Mouse (Mus musculus): ENCODE results near the gene Hoxa10.

Gene Hoxa10

DNA sequence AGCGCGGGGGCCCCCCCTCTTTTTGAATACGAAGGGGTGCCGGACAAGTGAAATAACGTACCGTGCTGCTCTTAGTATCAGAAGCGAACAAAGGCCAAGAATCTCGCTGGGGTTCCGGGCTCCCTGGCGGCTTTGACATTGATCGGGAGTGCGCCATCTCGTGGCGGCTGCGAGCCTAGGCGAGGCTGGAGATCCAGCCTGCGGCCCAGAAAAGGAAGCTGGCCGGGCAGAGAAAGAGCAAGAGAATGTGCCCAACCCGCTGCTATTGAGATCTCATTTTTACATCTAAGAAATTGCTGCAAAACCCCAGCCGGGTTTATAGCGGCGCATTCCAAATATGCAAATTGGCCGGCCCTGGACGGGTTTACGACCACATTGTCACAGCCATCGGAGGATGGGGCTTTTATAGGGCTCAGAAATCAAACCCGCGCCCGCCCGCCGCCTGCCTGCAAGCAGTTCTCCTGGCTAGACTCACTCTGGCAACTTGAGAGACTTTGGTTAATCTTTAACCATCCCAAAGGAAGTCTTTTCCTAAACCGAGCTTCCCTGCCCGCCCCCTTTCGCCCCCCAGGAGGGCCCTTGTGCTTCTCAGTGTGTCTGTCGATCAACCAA, at the start of gene Hoxa10:
Gene Hoxa10 (minus strand): TSS at position 466 of the 612 bp plus-strand sequence.
- peak; percentile 76 to 78 for DNase-seq

DNA sequence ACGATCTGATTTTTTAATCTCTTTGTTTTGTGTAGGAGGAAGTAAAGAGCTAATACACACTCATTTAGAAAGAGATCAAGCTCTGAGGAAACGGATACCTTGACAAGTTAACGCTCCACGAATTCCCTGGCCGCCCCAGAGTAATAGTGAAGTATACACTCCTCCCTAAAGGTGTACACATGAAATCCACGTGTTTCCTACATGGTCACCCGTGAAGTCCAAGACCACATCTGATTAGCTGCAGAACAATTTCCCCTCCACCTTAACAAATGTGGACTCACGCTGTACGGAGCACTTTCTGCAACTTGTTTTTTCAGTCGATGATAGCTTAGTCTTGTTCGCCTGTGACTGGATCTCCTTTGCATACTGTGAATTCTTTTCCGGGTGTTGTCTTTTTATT, 49.5 kb upstream of the Hoxa10 start:
- no peak for DNase-seq

DNA sequence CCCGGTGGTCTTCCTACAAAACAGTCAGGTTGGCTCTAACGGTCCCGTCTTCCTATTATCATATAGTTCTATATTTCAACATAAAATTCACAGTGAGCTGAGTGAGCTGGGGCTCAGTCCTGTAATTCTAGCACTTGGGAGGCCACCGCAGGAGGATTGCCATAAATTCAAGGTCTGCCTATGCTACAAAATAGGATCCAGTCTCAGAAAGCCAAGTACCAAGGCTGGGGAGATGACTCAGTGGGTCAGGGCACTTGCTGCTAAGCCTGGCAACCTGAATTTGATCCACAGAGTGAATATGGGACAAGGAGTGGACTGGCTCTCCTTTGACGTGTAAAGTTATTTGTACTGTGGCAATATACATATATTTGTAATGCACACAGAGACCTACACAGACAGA, 43.2 kb upstream of the Hoxa10 start:
- no peak for DNase-seq

DNA sequence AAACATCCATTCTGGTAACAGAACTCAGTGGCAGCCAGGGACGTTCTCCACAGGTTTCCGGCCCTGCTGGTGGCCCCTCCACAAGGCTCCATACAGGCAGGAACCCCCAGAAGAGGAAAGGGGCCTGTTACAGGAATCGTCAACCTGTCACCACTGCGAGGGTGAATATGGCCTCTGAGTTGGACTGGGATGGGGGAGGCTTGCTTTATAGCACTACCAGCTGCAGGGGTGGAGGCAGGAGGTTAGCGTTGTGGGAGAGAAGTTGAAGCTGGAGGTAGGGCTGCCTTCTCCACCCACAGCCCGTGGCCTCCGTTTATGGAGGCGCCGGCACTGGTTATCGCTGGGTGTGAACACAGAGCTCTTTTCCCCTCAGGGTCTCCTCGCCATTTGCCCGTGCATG, 40.4 kb upstream of the Hoxa10 start:
- DNase-seq = no peak

DNA sequence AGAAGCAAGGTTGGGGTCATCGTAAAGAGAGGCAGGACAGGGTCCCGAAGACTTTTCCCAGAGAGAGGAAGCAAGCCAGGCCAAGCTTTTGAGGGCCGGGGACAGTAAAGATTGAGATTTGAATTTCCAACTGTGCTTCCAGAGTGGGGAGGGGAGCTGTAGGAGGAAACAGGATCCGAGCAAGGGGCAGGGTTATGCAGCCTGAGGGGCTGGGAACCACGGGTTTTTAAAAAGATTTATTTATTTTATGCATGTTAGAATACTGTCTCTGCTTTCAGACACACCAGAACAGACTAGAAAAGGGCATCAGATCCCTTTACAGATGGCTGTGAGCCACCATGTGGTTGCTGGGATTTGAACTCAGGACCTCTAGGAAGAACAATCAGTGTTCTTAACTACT, 36.3 kb upstream of the Hoxa10 start:
- DNase-seq = no peak

- DNase-seq = no peak
Observed at GRCm38 (mm10) chr6:52276382-52276781, 35.7 kb upstream of the Hoxa10 start.

DNA sequence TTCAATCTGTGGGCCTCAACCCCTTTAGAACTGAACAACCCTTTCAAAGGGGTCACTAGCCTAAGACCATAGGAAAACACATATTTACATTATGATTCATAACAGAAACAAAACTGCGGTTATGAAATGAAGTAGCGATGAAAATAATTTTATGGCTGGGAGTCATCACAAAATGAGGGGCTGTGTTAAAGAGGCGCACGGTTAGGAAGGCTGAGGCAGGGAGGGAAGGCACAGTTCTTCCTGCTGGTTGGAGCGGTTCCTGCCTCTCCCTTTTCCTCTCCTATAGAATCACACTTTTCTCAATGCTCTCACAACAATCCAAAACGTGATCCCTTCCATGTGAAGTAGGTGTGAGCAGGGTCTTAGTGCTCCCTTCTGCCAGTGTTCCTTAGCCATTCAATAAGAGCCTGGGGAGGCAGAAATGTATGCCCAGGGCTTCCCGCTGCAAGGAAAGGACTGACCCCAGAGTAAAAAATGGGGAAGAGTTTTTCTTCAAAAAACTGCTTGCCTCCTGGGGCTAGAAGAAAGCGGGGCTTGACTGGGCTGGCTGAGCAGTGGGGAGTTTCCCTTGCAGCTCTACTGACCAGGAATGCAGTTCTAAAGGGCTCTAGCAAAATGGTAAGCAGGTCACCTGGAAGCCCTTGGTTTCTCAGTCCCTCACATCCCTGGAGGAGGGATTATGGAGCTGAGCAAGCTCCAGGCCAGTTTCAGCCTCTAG, 35.1 kb upstream of the Hoxa10 start:
- DNase-seq = no peak

GRCm38 (mm10) chr6:52274576-52274975, 33.9 kb upstream of the Hoxa10 start:
- no peak for DNase-seq

DNA sequence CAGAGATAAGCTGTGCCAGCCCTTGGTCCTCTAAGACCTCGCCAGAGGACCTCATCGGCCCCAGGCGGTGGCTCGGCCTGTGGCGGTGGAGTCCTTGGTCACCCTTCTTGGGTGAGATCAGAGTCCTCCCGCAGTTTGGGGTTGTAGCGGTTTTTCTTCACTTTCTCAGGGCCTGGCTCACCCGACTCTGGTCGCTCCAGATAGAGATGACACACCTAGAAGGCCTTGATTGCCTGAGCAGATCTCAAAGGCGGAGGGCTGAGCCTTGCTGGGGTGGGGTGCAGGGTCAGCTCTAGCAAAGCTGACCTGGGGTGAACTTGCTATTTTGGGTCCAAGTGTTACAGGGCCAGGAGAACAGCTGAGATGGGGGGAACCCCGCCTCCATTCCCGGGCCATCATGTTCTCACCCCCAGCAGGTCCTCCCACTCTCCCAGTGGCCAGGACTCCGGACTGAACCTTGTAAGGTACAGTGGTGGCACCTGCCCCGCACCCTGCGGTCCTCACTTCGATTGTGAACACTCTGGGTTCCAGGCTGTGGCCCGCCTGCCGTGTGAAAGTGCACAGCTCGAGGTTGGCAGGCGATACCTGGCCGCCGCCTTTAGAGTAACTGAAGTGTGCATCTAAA, 33.1 kb upstream of the Hoxa10 start:
- DNase-seq = peak in 1 of 2 experiments; percentile 29

GRCm38 (mm10) chr6:52272766-52273655, 32.4 kb upstream of the Hoxa10 start:
- DNase-seq = no peak

DNA sequence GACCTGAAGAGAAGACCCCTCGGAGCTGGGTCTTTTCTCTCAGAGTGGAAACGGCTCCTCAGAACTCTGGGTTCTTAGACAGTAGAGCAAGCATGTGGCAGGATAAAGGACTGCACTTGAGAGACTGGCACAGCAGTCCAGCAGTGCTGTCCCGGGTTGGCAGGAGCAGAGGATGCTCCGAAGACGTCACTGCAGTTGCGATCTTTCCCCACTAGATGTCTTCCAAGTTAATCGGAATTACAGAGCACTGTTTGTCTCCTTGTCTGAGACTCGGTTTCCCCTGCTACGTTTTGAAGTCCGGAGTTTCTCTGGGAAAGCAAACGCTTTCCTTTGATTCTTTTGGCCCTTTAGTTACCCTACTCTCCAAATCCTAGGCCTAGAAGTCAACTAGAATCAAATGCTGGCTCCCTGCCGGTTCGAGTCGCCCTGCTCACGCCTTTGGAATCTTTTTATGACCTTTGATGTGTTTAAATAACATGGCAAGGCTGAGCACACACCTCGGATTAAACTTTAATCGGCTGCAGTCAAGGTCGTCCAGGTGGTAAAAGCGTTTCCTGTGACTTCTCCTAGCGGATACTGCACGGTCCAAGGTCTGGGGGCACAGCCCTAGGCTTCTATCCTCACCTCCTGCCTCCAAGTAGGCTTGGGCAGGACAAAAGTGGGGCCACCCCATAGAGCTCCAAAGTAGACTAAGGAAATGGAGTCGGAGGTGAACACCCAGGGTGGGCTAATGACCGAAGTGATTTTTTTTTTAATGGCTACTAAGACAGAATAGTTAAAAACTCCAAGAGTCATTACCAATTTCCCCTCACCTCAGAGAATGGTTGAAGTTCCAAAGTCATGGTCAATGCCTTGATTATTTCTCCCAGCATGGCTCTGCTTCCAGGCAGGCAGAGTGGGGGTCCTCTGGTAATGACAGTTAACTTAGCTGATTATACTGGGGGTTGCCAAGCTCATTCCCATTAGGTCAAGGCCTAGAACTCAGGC, 30.1 kb upstream of the Hoxa10 start:
- DNase-seq = peak; percentile 79 to 84

DNA sequence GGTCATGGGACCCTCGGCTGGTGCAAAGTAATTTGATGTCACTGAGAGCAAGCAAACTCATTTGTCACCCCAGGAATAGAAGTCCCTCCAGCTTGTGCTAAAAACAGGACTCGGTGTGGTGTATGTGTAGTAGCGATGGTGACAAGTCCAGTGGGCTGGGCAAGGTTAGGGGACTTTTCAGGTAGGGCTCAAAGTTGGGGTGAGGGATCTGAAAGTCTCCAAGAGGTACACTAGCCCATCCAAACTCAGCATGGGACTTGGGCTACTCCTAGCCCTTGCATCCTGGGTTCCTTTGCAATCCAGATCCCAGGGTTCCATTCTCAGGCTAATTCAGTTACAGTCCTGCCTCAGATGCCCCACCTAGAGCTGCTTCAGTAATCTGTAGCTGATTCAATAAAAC, 28.1 kb upstream of the Hoxa10 start:
- no peak for DNase-seq

- DNase-seq = no peak
Observed at GRCm38 (mm10) chr6:52268341-52268740, 27.7 kb upstream of the Hoxa10 start.

DNA sequence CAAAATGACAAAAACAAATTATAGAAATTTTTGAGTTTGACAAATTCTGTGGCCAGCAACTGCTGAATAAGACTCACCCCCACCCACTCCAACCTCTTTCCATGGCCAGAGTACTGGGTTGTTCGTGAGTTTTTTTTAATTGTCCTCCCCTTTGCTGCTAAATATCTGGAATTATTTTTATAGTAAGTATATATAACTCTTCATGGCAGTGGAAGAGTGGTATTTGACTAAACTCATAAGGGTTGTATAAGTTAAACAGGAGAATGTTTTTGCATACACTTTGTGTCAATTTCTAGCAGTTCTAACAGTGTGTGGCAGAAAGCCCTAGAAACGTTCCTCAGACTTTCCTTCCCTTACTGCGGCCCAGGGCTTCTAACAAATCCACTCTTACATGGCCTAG, 27.0 kb upstream of the Hoxa10 start:
- DNase-seq = no peak

DNA sequence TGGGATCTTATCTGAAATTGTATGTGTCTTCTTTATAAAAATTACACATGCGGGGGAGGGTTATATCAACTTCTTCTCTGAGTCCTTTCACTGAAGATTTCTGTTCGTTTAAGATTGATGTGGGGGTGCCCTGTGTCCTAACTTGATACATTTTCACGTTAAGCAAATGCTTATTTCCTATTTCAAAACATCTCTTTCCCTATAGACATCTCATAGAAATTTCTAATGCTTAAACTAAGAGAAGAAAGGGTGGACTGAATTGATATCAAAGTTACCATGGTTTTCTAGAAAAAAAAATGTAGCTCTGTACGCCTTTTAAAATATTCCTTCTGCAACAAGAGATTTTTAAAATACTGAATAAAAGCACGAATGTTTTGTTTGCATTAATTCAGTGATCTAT, 26.6 kb upstream of the Hoxa10 start:
- no peak for DNase-seq

- no peak for DNase-seq
Observed at GRCm38 (mm10) chr6:52266666-52266985, 26.0 kb upstream of the Hoxa10 start.

DNA sequence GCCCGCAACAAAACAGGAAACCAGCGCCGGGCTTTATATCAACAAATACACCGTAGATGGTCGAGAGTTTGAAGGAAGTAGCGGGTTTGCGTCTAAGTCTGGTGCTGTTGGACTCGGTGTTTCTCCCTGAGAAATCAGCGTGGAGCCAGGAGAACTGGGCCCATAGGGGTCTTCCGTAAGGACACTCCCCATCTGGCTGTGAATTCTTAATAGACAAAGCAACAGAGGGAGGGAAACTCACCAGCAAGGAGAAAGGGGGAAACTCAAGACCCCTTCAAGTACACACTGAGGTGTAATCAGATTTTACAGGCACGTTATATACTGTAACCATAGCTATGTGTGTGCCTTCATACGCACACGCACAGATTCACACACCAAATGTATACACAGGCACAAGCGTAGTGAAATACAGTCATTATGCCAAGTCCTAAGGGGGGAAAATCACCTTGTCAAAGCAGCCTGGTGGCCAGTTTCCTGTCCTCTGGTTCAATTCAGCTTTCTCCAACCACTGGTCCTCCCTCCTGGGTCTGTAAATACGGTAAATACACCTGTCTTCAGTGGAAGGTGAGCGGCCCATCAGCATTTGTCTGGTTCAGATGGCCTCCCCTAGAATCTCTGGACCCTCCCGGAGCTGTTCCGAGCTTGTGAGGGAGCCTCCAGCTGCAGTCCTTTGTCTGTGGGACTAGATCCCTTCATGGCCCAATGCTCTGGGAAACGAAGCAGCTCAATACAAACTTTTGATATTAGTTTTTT, 25.4 kb upstream of the Hoxa10 start:
- DNase-seq = peak in 1 of 2 experiments; percentile 28

DNA sequence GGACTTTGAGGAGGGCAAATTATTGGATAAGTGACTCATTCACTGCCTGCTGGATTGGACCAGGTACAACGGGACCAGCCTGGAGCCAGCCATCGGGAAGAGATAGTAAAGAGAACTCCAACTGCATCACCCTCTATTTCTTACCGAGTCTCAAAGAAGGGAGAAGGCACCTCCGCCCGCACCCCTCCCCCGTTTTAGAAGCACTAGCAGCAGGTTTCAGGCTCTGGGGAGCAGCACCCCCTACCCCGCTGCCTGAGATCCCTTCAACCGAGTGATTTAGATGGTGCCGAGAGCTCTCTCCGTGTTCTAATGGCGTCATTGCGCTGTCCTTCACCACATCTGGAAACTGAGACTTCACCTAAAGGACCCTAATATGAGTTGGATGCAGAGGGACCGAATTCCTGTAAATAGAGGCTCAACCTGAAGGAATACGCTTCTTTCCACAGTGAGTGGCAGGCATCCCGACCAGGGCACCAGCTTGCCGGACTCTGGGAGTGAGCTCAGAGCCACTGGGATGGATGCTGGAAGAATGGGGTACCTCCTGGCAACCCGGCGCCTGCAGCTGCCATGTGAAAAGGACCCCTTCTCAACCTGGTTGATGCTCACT, 24.8 kb upstream of the Hoxa10 start:
- peak in 1 of 2 experiments; percentile 15 for DNase-seq

DNA sequence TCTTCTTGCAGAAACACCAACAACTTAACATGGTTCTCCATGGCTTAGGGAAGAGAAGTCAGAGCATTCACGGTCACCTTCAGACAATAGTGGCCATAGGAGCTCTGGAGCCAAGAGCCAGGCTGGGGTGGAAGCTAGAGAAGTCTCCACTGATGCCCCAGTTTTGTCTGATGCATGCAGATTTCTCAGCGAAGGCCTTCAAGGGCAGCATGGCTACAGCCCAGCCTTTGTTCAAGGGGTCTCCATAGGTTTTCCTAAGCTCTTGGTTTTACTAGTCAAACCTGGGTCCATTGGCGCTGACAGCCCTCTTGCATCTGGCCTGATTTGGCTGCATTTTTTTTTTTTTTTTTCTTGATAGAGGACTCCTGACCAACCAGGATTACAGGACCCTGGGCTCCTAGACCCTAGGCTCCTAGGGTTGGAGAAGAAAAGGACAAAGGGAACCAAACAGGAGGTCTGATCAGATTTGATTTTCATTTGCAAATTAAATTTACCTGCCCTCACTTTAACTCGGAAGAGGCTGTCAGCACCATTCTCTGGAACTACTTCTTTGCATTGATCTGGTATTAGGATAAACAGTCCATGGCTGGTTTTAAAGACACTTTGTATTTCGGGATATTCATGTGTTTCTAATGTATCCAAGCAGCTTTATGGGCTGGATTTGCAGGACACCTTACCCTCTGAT, 23.6 kb upstream of the Hoxa10 start:
- DNase-seq = peak in 1 of 2 experiments; percentile 25

- no peak for DNase-seq
Observed at GRCm38 (mm10) chr6:52263321-52263585, 22.6 kb upstream of the Hoxa10 start.
